Mouse (Mus musculus): ENCODE results near the gene Lzts2. TPM values are rescaled to one million over a fixed set of nuclear protein-coding genes. Genes with fewer than 3 reads are reported as not detected.
A peak's percentile ranks its signal among the peaks of the same experiment; 100 is the strongest.

The Lzts2 gene
- polyA plus RNA-seq, 1 experiment from 2014 or later = 42.2 TPM

DNA sequence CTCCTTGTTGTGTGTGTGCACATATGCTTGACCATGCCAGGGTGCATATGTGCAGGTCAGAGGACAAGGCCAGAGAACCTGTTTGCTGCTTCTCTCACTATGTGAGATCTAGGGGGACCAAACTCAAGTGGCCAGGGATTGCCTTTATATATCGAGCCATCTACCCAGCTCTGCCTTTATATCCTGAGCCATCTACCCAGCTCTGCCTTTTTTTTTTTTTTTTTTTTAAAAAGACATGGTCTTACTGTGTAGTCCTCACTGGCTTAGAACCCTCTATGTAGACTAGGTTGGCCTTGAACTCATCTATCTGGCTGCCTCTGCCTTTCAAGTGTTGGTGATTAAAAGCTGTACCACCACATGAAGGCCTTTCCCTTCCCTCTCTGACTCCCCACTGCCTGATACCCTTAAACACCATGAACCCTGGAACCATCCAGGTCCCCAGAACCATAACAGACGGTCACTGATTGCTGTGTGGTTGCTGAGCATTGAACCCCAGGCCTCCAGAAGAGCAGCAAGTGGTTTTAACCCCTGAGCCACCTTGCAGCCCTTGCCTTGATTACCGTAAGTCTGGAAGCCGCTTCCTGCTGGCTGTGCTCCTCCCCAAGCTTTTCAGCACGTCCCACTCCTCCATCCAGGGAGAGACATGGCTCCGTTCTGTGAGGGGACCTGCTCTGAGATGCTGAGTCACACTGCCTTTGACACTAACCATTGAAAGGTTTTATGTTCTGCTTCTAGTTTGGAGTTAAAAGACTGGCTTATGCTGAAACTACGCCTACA, 10.3 kb upstream of the Lzts2 start:
- H3K4me1 ChIP-seq (ENCODE audit: control insufficient read depth in 2 of 2, insufficient read depth in 2 of 2, low read length in 2 of 2) = peaks cover 10 to 19% of the 10 kb centered on the region in 2 experiments
- no peak overlapping the region for H3K9ac ChIP-seq (ENCODE audit: low read length)
- H3K27me3 ChIP-seq (ENCODE audit: control insufficient read depth, insufficient read depth, low read length) = no peaks in the 10 kb centered on the region
- H3K36me3 ChIP-seq (ENCODE audit: control insufficient read depth, insufficient read depth, low read length) = peaks cover 36% of the 10 kb centered on the region
- ATAC-seq (ENCODE audit: insufficient number of reproducible peaks, insufficient read depth, low FRiP score, low read depth) = no peak
- H3K4me2 ChIP-seq (ENCODE audit: low read length) = no peak overlapping the region
- no peak overlapping the region for H3K27ac ChIP-seq (replicated peaks in 1 of 2; ENCODE audit: control insufficient read depth in 1 of 2, insufficient read depth in 1 of 2, low read depth in 2 of 2, low read length in 2 of 2)
- WGBS = 86% methylated on average over 7 of the region's 7 CpGs
- H3K9me3 ChIP-seq (ENCODE audit: control insufficient read depth, low read length) = no peaks in the 10 kb centered on the region
- H3K4me3 ChIP-seq (ENCODE audit: control insufficient read depth in 1 of 2, insufficient read depth in 1 of 2, low read depth in 1 of 2, low read length in 2 of 2) = no peak overlapping the region

DNA sequence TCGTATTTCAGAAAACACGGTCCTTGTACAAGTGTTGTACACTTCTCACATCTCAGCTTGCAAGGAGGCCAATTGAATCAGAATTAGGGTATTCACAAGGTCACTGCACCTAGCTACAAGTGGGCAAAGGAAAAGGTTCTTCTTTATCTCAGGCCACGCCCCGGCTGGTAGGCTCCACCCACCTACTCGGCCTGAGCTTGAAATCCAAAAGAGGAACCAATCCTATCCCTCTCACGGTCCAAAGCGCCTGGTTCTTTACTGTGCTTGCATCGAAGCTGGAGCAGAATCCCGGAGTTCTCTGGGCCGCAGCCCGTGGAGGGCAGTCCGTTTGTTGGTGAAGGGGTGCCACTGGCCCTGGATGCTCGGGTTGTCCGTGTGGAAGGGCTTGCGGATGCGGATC, 8.8 kb upstream of the Lzts2 start, which contains the start of gene Twnk:
Twnk (plus strand) TSS at position 220 of the 400 bp plus-strand sequence.
- H3K36me3 ChIP-seq (ENCODE audit: control insufficient read depth, insufficient read depth, low read length) = peaks cover 49% of the 10 kb centered on the region
- no peak for ATAC-seq (ENCODE audit: insufficient number of reproducible peaks, insufficient read depth, low FRiP score, low read depth)
- peak within 1 kb of the TSS; percentile 79 for H3K9ac ChIP-seq (ENCODE audit: low read length)
- peak within 1 kb of the TSS; percentile 73 to 76 for H3K27ac ChIP-seq (replicated peaks in 1 of 2; ENCODE audit: control insufficient read depth in 1 of 2, insufficient read depth in 1 of 2, low read depth in 2 of 2, low read length in 2 of 2)
- no peaks in the 10 kb centered on the region for H3K9me3 ChIP-seq (ENCODE audit: control insufficient read depth, low read length)
- H3K27me3 ChIP-seq (ENCODE audit: control insufficient read depth, insufficient read depth, low read length) = no peaks in the 10 kb centered on the region
- H3K4me2 ChIP-seq (ENCODE audit: low read length) = peak within 1 kb of the TSS; percentile 72
- H3K4me1 ChIP-seq (ENCODE audit: control insufficient read depth in 2 of 2, insufficient read depth in 2 of 2, low read length in 2 of 2) = peaks cover 10 to 19% of the 10 kb centered on the region in 2 experiments
- WGBS = 8% methylated on average over 16 of the region's 16 CpGs
- peak within 1 kb of the TSS; percentile 95 to 100 for H3K4me3 ChIP-seq (ENCODE audit: control insufficient read depth in 1 of 2, insufficient read depth in 1 of 2, low read depth in 1 of 2, low read length in 2 of 2)

DNA sequence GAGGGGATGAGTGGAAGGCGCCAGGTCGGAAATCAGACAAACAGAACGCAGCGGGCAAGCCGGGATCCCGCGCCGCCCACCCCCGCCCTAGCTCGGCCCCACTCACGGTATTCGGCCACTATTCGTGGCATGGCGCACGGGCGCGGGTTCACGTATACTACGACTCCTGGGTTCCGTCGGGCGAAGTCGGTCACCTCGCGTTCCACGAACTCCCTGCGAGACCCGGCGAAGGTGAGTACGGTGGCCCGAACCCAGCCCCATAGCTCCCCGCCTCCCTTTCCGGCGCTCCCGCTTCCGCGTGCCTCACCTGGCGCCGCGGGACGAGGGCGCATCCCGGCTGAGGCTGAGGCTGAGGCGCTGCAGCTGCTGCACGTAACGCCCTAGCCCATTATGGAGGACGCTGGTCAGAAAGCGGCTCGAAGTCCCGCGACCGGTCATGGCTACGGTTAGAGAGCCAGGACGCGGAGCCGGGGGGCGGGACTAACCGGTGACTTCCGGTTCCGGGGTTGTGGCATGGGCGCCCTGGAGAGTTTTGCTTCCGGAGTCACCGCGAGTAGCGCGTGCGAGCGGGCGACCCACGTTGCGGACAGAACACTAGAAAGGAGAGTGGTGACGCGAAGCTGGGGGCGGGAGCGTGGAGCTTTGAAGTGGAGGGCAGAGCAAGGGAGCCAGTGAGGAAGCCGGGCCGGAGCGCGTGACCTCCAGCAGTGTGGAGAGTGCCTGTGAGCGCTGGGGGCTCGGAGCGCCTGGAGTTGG, 8.1 kb upstream of the Lzts2 start, which contains the start of gene Mrpl43:
Mrpl43 (minus strand) TSS at position 486 of the 756 bp plus-strand sequence.
- Histone ChIP-seq H3K9me3 (ENCODE audit: control insufficient read depth, low read length) (no peaks in the 10 kb centered on the region), H3K36me3 (ENCODE audit: control insufficient read depth, insufficient read depth, low read length) (peaks cover 55% of the 10 kb centered on the region), H3K4me3 (ENCODE audit: control insufficient read depth in 1 of 2, insufficient read depth in 1 of 2, low read depth in 1 of 2, low read length in 2 of 2) (peak within 1 kb of the TSS; percentile 95 to 100), H3K4me2 (ENCODE audit: low read length) (peak within 1 kb of the TSS; percentile 72), H3K9ac (ENCODE audit: low read length) (peak within 1 kb of the TSS; percentile 79), H3K27me3 (ENCODE audit: control insufficient read depth, insufficient read depth, low read length) (no peaks in the 10 kb centered on the region), H3K4me1 (ENCODE audit: control insufficient read depth in 2 of 2, insufficient read depth in 2 of 2, low read length in 2 of 2) (peaks cover 10 to 19% of the 10 kb centered on the region in 2 experiments), H3K27ac (replicated peaks in 1 of 2; ENCODE audit: control insufficient read depth in 1 of 2, insufficient read depth in 1 of 2, low read depth in 2 of 2, low read length in 2 of 2) (peak within 1 kb of the TSS; percentile 73 to 76)
- under 1% methylated on average over 82 of the region's 82 CpGs for WGBS
- ATAC-seq (ENCODE audit: insufficient number of reproducible peaks, insufficient read depth, low FRiP score, low read depth) = peak; percentile 85

DNA sequence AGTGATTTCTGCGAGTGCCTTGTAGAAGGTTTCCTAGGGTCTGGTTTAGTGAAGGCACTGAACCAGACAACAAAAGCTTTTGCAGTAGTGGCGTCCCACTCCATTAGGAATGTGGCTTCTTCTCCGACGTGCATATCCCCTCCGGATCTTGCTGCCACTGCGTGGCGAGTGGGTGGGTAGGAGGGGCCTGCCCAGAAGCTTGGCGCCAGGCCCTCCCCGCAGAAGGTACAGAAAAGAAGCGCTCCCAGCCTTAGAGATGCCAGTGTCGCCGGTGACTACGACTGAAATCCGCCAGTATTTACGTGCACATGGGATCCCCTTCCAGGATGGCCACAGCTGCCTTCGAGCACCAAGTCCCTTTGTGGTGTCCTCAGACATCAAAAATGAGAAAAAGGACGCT, 7.2 kb upstream of the Lzts2 start:
- WGBS = 37% methylated on average over 17 of the region's 17 CpGs
- Histone ChIP-seq H3K36me3 (ENCODE audit: control insufficient read depth, insufficient read depth, low read length) (peaks cover 61% of the 10 kb centered on the region), H3K9me3 (ENCODE audit: control insufficient read depth, low read length) (no peaks in the 10 kb centered on the region), H3K4me3 (ENCODE audit: control insufficient read depth in 1 of 2, insufficient read depth in 1 of 2, low read depth in 1 of 2, low read length in 2 of 2) (peak overlapping the region; percentile 95 to 100), H3K27me3 (ENCODE audit: control insufficient read depth, insufficient read depth, low read length) (no peaks in the 10 kb centered on the region), H3K27ac (replicated peaks in 1 of 2; ENCODE audit: control insufficient read depth in 1 of 2, insufficient read depth in 1 of 2, low read depth in 2 of 2, low read length in 2 of 2) (peak overlapping the region; percentile 73 to 76; a peak in 3 of 4 replicates), H3K4me2 (ENCODE audit: low read length) (peak overlapping the region; percentile 72), H3K4me1 (ENCODE audit: control insufficient read depth in 2 of 2, insufficient read depth in 2 of 2, low read length in 2 of 2) (peaks cover 10 to 19% of the 10 kb centered on the region in 2 experiments), H3K9ac (ENCODE audit: low read length) (peak overlapping the region; percentile 79)
- ATAC-seq (ENCODE audit: insufficient number of reproducible peaks, insufficient read depth, low FRiP score, low read depth) = no peak

DNA sequence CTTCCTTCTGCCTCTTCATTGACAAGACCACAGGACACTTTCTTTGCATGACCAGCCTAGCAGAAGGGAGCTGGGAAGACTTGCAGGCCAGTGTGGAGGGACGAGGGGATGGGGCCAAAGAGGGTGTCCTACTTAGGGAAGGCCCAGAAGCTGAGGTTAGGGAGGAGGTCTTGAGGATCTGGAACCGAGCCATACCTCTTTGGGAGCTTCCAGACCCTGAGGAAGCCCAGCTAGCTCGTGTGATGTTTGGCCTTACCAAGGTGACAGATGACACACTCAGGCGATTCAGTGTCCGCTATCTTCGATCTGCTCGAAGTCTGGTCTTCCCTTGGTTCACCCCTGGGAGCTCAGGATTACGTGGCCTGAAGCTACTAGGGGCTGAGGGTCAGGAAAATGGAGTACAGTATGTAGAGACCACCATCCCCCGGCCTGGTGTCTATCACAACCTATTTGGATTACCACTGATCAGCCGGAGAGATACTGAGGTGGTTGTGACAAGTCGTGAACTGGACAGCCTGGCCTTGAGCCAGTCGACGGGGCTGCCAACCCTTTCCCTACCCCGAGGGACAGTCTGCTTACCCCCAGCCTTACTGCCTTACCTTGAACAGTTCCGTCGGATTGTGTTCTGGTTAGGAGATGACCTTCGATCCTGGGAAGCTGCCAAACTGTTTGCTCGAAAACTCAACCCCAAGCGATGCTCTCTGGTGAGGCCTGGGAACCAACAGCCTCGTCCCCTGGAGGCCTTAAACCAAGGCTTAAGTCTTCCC, 6.6 kb upstream of the Lzts2 start:
- WGBS = 80% methylated on average over 20 of the region's 20 CpGs
- Histone ChIP-seq H3K27me3 (ENCODE audit: control insufficient read depth, insufficient read depth, low read length) (no peaks in the 10 kb centered on the region), H3K4me3 (ENCODE audit: control insufficient read depth in 1 of 2, insufficient read depth in 1 of 2, low read depth in 1 of 2, low read length in 2 of 2) (peak overlapping the region in 1 of 2 experiments; percentile 100; a peak in 2 of 4 replicates), H3K9me3 (ENCODE audit: control insufficient read depth, low read length) (no peaks in the 10 kb centered on the region), H3K36me3 (ENCODE audit: control insufficient read depth, insufficient read depth, low read length) (peaks cover 66% of the 10 kb centered on the region), H3K27ac (replicated peaks in 1 of 2; ENCODE audit: control insufficient read depth in 1 of 2, insufficient read depth in 1 of 2, low read depth in 2 of 2, low read length in 2 of 2) (peak overlapping the region in 1 of 2 experiments; percentile 76; a peak in 2 of 4 replicates), H3K4me2 (ENCODE audit: low read length) (peak overlapping the region; percentile 72), H3K4me1 (ENCODE audit: control insufficient read depth in 2 of 2, insufficient read depth in 2 of 2, low read length in 2 of 2) (peaks cover 10 to 19% of the 10 kb centered on the region in 2 experiments), H3K9ac (ENCODE audit: low read length) (peak overlapping the region; percentile 79)
- no peak for ATAC-seq (ENCODE audit: insufficient number of reproducible peaks, insufficient read depth, low FRiP score, low read depth)

DNA sequence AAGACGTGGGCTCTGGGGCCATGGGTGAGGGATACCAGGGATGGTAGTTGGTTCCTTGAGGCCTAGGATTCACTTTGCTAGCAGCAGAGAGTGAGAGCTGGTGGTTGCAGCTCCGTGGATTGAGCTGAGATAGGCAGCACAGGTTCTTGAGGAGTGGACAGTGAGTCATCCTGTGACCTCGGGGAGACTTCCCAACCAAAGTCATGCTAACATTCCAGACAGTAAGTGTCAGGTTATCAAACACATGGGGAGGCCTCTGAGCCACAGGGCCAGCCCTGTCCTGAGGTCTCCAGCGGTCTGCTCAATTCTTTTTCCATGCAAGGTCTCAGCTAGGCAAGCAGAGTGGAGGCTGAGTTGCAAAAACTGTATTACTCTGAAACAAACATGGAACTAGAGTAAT, 3.6 kb upstream of the Lzts2 start:
- H3K4me1 ChIP-seq (ENCODE audit: control insufficient read depth in 2 of 2, insufficient read depth in 2 of 2, low read length in 2 of 2) = peaks cover 17 to 25% of the 10 kb centered on the region in 2 experiments
- ATAC-seq (ENCODE audit: insufficient number of reproducible peaks, insufficient read depth, low FRiP score, low read depth) = no peak
- no peak overlapping the region for H3K4me2 ChIP-seq (ENCODE audit: low read length)
- H3K27ac ChIP-seq (replicated peaks in 1 of 2; ENCODE audit: control insufficient read depth in 1 of 2, insufficient read depth in 1 of 2, low read depth in 2 of 2, low read length in 2 of 2) = no peak overlapping the region
- peaks cover 45% of the 10 kb centered on the region for H3K36me3 ChIP-seq (ENCODE audit: control insufficient read depth, insufficient read depth, low read length)
- no peak overlapping the region for H3K4me3 ChIP-seq (ENCODE audit: control insufficient read depth in 1 of 2, insufficient read depth in 1 of 2, low read depth in 1 of 2, low read length in 2 of 2)
- 79% methylated on average over 4 of the region's 4 CpGs for WGBS
- no peaks in the 10 kb centered on the region for H3K27me3 ChIP-seq (ENCODE audit: control insufficient read depth, insufficient read depth, low read length)
- H3K9me3 ChIP-seq (ENCODE audit: control insufficient read depth, low read length) = no peaks in the 10 kb centered on the region
- H3K9ac ChIP-seq (ENCODE audit: low read length) = no peak overlapping the region

DNA sequence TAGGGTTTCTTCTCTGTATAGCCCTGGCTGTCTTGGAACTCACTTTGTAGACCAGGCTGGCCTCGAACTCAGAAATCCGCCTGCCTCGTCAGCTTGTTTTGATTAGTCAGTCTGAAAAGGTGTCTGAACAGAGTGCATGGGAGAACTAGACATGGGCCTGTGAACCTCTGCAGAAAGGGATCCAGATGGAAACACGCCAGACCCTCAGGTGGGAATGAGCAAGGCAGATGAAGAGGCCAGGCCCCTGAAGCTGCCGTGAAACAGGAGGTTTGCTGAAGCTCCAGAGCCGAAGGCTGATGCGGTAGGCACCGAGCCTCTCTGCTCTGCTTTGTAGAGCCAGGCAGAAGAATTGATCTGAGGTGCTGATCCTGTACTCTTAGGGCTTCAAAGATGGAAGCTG, 2.0 kb upstream of the Lzts2 start:
- Histone ChIP-seq H3K4me2 (ENCODE audit: low read length) (no peak overlapping the region), H3K36me3 (ENCODE audit: control insufficient read depth, insufficient read depth, low read length) (peaks cover 45% of the 10 kb centered on the region), H3K9me3 (ENCODE audit: control insufficient read depth, low read length) (no peaks in the 10 kb centered on the region), H3K27ac (replicated peaks in 1 of 2; ENCODE audit: control insufficient read depth in 1 of 2, insufficient read depth in 1 of 2, low read depth in 2 of 2, low read length in 2 of 2) (no peak overlapping the region), H3K4me1 (ENCODE audit: control insufficient read depth in 2 of 2, insufficient read depth in 2 of 2, low read length in 2 of 2) (peaks cover 17 to 23% of the 10 kb centered on the region in 2 experiments), H3K9ac (ENCODE audit: low read length) (no peak overlapping the region), H3K4me3 (ENCODE audit: control insufficient read depth in 1 of 2, insufficient read depth in 1 of 2, low read depth in 1 of 2, low read length in 2 of 2) (no peak overlapping the region), H3K27me3 (ENCODE audit: control insufficient read depth, insufficient read depth, low read length) (no peaks in the 10 kb centered on the region)
- WGBS = 85% methylated on average over 8 of the region's 8 CpGs
- no peak for ATAC-seq (ENCODE audit: insufficient number of reproducible peaks, insufficient read depth, low FRiP score, low read depth)

All from heart, embryonic 14.5 days (tissue).